Mouse (Mus musculus): ENCODE results near the gene Slc27a5. TPM values are rescaled to one million over a fixed set of nuclear protein-coding genes. Genes with fewer than 3 reads are reported as not detected.
A peak's percentile ranks its signal among the peaks of the same experiment; 100 is the strongest.

Slc27a5 gene
- polyA plus RNA-seq, 1 experiment from 2014 or later: not detected

- peaks cover 22% of the 10 kb centered on the region for H3K4me1 ChIP-seq
- H3K9me3 ChIP-seq: no peaks in the 10 kb centered on the region
- H3K4me3 ChIP-seq: peak overlapping the region; percentile 95
- no peaks in the 10 kb centered on the region for H3K27me3 ChIP-seq (replicated peaks; ENCODE audit: low read depth, poor library complexity, severe bottlenecking)
- 1% methylated on average over 29 of the region's 29 CpGs for WGBS
- DNase-seq (ENCODE audit: low spot score): peak; percentile 75
- peak overlapping the region; percentile 93 for H3K27ac ChIP-seq (replicated peaks)
- H3K36me3 ChIP-seq (replicated peaks): peaks cover 28% of the 10 kb centered on the region
Measured at GRCm38 (mm10) chr7:12966104-12966845, 31.7 kb downstream of the Slc27a5 start.

- no peaks in the 10 kb centered on the region for H3K9me3 ChIP-seq
- WGBS: under 1% methylated on average over 23 of the region's 23 CpGs
Measured at GRCm38 (mm10) chr7:12965678-12966091, 32.3 kb downstream of the Slc27a5 start, which contains the start of gene Zfp324. TSS of gene Zfp324 (plus strand) at chr7:12965838.

GRCm38 (mm10) chr7:12961511-12962141, 36.4 kb downstream of the Slc27a5 start:
- Histone ChIP-seq H3K4me1 (peaks cover 18% of the 10 kb centered on the region), H3K36me3 (replicated peaks) (no peaks in the 10 kb centered on the region), H3K9me3 (no peaks in the 10 kb centered on the region), H3K27ac (replicated peaks) (peak overlapping the region; percentile 77), H3K27me3 (replicated peaks; ENCODE audit: low read depth, poor library complexity, severe bottlenecking) (no peaks in the 10 kb centered on the region), H3K4me3 (peak overlapping the region; percentile 54)
- DNase-seq (ENCODE audit: low spot score): peak; percentile 72
- 3% methylated on average over 29 of the region's 29 CpGs for WGBS

More at GRCm38 (mm10) chr7:12965678-12966091, 32.3 kb downstream of the Slc27a5 start, which contains the start of gene Zfp324:
- Histone ChIP-seq H3K27me3 (replicated peaks; ENCODE audit: low read depth, poor library complexity, severe bottlenecking) (no peaks in the 10 kb centered on the region), H3K4me3 (peak within 1 kb of the TSS; percentile 95), H3K4me1 (peaks cover 27% of the 10 kb centered on the region), H3K27ac (replicated peaks) (peak within 1 kb of the TSS; percentile 93), H3K36me3 (replicated peaks) (peaks cover 22% of the 10 kb centered on the region)
- DNase-seq (ENCODE audit: low spot score): peak; percentile 92

- no peaks in the 10 kb centered on the region for H3K27me3 ChIP-seq (replicated peaks; ENCODE audit: low read depth, poor library complexity, severe bottlenecking)
- H3K36me3 ChIP-seq (replicated peaks): no peaks in the 10 kb centered on the region
- no peak overlapping the region for H3K4me3 ChIP-seq
- 18% methylated on average over 4 of the region's 4 CpGs for WGBS
- peaks cover 6% of the 10 kb centered on the region for H3K4me1 ChIP-seq
- H3K27ac ChIP-seq (replicated peaks): no peak overlapping the region
- no peak for DNase-seq (ENCODE audit: low spot score)
- no peaks in the 10 kb centered on the region for H3K9me3 ChIP-seq
Measured at GRCm38 (mm10) chr7:12959718-12960117, 38.3 kb downstream of the Slc27a5 start.

GRCm38 (mm10) chr7:12958948-12959347, 39.0 kb downstream of the Slc27a5 start:
- no peak for DNase-seq (ENCODE audit: low spot score)
- 85% methylated on average over 4 of the region's 4 CpGs for WGBS
- Histone ChIP-seq H3K27ac (replicated peaks) (no peak overlapping the region), H3K9me3 (no peaks in the 10 kb centered on the region), H3K36me3 (replicated peaks) (no peaks in the 10 kb centered on the region), H3K4me3 (no peak overlapping the region), H3K4me1 (peaks cover 5% of the 10 kb centered on the region), H3K27me3 (replicated peaks; ENCODE audit: low read depth, poor library complexity, severe bottlenecking) (no peaks in the 10 kb centered on the region)

GRCm38 (mm10) chr7:12957511-12957910, 40.5 kb downstream of the Slc27a5 start:
- H3K4me1 ChIP-seq: peaks cover 5% of the 10 kb centered on the region
- no peak overlapping the region for H3K27ac ChIP-seq (replicated peaks)
- no peaks in the 10 kb centered on the region for H3K36me3 ChIP-seq (replicated peaks)
- H3K4me3 ChIP-seq: no peak overlapping the region
- WGBS: 78% methylated on average over 5 of the region's 5 CpGs
- no peak for DNase-seq (ENCODE audit: low spot score)
- H3K9me3 ChIP-seq: no peaks in the 10 kb centered on the region
- H3K27me3 ChIP-seq (replicated peaks; ENCODE audit: low read depth, poor library complexity, severe bottlenecking): no peaks in the 10 kb centered on the region

GRCm38 (mm10) chr7:12954896-12955295, 43.1 kb downstream of the Slc27a5 start:
- WGBS: 68% methylated on average over 3 of the region's 3 CpGs
- peaks cover 9% of the 10 kb centered on the region for H3K4me1 ChIP-seq

GRCm38 (mm10) chr7:12949872-12950229, 48.1 kb downstream of the Slc27a5 start:
- peaks cover 11% of the 10 kb centered on the region for H3K4me1 ChIP-seq
- WGBS: 7% methylated on average over 16 of the region's 16 CpGs

More at GRCm38 (mm10) chr7:12954896-12955295, 43.1 kb downstream of the Slc27a5 start:
- Histone ChIP-seq H3K36me3 (replicated peaks) (no peaks in the 10 kb centered on the region), H3K27me3 (replicated peaks; ENCODE audit: low read depth, poor library complexity, severe bottlenecking) (no peaks in the 10 kb centered on the region), H3K4me3 (no peak overlapping the region), H3K27ac (replicated peaks) (no peak overlapping the region), H3K9me3 (no peaks in the 10 kb centered on the region)
- no peak for DNase-seq (ENCODE audit: low spot score)

GRCm38 (mm10) chr7:12949032-12949871, 48.7 kb downstream of the Slc27a5 start:
- peak; percentile 94 for DNase-seq (ENCODE audit: low spot score)
- WGBS: 10% methylated on average over 35 of the region's 35 CpGs
- H3K27me3 ChIP-seq (replicated peaks; ENCODE audit: low read depth, poor library complexity, severe bottlenecking): no peaks in the 10 kb centered on the region
- peaks cover 6% of the 10 kb centered on the region; the same call in 1 of the 2 replicates for H3K9me3 ChIP-seq
- peak overlapping the region; percentile 62 for H3K4me3 ChIP-seq
- peak overlapping the region; percentile 94 for H3K27ac ChIP-seq (replicated peaks)
- peaks cover 11% of the 10 kb centered on the region for H3K4me1 ChIP-seq
- no peaks in the 10 kb centered on the region for H3K36me3 ChIP-seq (replicated peaks)

More at GRCm38 (mm10) chr7:12949872-12950229, 48.1 kb downstream of the Slc27a5 start:
- H3K4me3 ChIP-seq: peak overlapping the region; percentile 62
- H3K9me3 ChIP-seq: peaks cover 6% of the 10 kb centered on the region; the same call in 1 of the 2 replicates
- H3K27me3 ChIP-seq (replicated peaks; ENCODE audit: low read depth, poor library complexity, severe bottlenecking): no peaks in the 10 kb centered on the region
- peak overlapping the region; percentile 94 for H3K27ac ChIP-seq (replicated peaks)
- no peaks in the 10 kb centered on the region for H3K36me3 ChIP-seq (replicated peaks)
- DNase-seq (ENCODE audit: low spot score): no peak

- peaks cover 3% of the 10 kb centered on the region; the same call in 1 of the 2 replicates for H3K9me3 ChIP-seq
- H3K36me3 ChIP-seq (replicated peaks): no peaks in the 10 kb centered on the region
- no peak overlapping the region for H3K27ac ChIP-seq (replicated peaks)
- H3K4me3 ChIP-seq: no peak overlapping the region
- H3K4me1 ChIP-seq: no peaks in the 10 kb centered on the region
- no peaks in the 10 kb centered on the region for H3K27me3 ChIP-seq (replicated peaks; ENCODE audit: low read depth, poor library complexity, severe bottlenecking)
- DNase-seq (ENCODE audit: low spot score): no peak
Measured at GRCm38 (mm10) chr7:12943488-12943887, 54.5 kb downstream of the Slc27a5 start.

GRCm38 (mm10) chr7:12940599-12940998, 57.4 kb downstream of the Slc27a5 start:
- 84% methylated on average over 4 of the region's 4 CpGs for WGBS
- DNase-seq (ENCODE audit: low spot score): no peak
- H3K27ac ChIP-seq (replicated peaks): no peak overlapping the region

More at GRCm38 (mm10) chr7:12940599-12940998, 57.4 kb downstream of the Slc27a5 start:
- Histone ChIP-seq H3K36me3 (replicated peaks) (no peaks in the 10 kb centered on the region), H3K9me3 (no peaks in the 10 kb centered on the region), H3K27me3 (replicated peaks; ENCODE audit: low read depth, poor library complexity, severe bottlenecking) (no peaks in the 10 kb centered on the region), H3K4me3 (no peak overlapping the region), H3K4me1 (no peaks in the 10 kb centered on the region)
